Mouse (Mus musculus): ENCODE measurements around the gene Pecam1.
A peak's percentile ranks its signal among the peaks of the same experiment; 100 is the strongest.
"Not testable (repeated sequence)": the region's sequence is repeated elsewhere in the genome, so short reads cannot be mapped to it uniquely, and the experiment has no call there.

Pecam1 gene

DNA sequence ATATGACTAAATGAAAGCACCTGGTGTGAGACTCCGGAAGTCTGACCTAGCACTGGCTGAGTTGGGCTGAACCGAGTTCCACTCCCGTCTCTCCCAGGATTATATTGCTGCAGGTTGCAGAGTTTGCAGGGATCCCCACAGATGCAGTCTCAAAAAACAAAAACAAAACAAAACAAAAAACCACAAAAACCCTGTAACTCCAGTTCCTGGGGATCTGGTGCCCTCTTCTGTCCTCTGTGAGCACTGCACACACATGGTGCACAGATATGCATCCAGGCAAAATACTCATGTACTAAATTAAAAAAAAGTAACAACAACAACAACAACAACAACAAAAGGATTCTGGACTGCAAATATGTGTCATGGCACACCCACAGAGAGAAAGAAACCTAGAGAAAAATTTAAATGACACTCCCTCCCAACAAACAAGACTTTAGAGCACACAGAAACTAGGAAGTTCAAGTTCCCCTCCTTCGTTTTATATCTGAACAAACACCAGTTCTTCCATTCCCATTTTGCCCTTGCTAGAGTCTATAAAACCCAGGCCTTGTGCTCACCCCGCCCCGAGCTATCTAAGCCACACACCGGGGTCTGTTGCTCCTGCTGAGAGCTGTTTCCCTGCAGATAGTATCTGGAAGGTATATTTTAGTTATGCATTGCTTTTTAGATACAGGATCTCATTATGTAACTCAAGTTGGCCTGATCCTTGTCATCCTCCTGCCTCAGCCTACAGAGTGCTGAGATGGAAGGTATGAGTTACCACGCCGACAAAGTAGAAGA is 20.0 kb upstream of the Pecam1 start:
- DNase-seq (ENCODE audit: low spot score): no peak

DNA sequence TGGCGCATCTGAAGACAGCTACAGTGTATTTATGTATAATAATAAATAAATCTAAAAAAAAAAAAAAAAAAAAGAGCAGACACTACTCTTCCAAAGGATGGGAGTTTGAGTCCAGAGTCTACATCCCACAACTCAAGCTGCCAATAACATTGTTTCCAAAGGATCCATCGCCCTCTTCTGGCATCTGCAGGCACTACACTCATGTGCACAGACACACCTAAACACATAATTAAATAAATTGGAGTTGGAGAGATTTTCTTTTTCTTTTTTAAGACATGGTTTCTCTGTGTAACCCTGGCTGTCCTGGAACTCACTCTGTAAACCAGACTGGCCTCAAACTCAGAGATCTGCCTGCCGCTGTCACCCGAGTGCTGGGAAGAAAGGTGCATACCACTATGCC is 17.1 kb upstream of the Pecam1 start:
- DNase-seq (ENCODE audit: low spot score): no peak

DNA sequence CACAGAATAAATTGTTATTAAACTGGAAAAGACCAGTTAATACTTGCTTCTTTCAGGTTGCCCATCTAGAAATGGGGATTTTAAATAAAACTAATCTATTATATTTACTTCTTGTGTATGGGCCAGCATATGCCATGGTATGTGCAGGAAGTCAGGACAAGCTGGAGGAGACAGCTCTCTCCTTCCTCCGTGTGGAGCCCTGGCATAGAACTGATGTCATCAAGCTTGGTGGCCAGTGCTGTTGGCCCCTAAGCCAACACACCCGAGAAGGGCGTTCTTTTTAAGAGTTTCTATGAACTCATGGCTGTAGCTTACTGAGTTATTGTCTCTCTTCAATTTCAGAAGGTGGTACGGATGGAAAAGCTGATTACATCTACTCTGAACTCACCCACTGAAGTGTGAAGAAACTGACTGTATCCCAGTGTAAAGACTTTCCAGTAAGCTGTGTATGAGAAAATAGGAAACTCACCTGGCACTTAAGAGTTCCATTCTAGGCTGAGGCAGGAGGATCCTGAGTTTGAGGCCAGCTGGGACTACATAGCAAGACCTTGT is 16.3 kb upstream of the Pecam1 start:
- DNase-seq (ENCODE audit: low spot score): no peak

DNA sequence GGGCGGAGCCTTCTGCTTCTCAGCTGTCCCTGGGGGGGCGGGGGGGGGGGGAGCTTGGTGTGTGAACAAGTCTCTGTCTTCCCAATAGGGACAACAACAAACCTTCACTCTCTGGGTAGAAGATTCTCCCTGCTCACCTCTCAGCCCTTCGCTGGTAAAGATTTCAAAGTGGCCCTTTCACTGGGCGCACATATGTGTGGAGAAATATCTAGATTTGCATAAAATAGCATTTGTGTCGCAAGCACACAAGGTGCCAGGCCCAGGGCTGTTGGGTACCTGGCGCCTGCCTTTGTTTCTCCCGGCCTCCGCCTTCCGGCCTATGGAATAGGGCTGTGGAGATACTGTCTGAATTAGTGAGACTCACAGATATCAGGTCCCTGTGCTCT is 12.4 kb upstream of the Pecam1 start:
- DNase-seq (ENCODE audit: low spot score): no peak

DNA sequence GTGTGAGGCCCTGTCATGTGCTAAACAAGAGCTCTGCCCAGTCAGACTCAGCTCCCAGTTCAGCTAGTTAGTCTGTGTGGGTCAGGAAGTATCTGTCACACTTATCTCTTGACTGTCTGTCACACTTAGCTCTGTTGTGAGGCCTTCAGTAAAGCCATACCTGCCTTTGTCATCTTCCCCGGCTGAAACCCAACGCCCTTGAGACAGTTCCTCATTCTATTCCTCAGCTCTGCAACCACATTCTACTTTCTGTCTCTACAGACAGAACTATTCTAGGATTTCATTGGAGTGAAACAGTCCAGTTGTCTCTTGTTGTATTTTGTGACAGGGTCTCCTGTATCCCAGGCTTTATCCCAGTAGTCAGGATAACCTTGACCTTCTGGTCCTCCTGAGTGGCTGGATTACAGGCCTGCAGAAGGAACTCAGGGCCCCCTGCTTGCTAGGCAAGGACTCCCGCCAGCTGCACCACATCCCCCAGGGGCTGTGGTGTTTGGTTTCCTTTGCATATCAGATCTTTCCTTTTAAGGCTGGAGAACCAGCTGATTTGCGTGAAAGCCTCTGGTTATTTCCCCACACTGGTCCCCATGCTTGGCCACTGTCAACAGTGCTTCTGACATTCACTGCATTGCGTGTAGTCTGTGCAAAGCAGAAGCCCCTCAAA is 11.8 kb upstream of the Pecam1 start:
- DNase-seq (ENCODE audit: low spot score): peak; percentile 31

DNA sequence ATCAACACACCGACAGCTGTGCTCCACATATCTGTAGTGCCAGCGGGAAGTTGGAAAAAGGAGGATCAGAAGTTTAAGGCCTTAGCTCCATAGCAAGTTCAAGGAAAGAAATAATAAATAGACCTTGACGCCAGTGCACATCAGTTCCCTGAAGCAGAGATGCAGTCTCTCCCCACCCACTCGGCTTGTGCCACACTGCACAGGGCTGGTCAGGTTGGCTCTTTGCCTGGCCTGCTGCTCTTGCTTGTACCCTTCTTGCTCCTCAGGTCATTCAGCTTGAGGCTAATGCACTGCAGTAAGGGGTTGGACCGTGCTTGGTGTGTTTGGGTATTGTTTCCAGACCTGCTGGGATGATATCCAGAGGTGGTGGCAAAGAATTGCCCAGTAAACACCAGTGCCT is 10.1 kb upstream of the Pecam1 start:
- no peak for DNase-seq (ENCODE audit: low spot score)

DNA sequence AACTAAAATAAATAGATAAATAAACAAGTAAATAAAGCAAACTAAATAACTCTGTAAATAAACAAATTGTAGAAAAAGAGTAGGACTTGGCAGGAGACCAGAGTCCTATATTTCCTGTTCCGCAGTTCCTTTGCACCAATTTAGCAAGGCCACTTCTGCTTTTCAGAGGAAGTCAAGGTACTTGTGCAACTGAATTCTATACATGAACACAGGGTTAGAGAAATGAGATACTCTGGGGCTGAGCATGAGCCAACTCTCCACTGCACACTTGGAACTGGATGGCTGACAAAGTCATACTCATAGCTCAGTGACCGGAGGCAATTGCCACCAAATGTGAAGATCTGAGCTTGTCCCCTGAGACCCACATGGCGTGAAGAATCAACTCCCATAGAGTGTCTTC is 8.6 kb upstream of the Pecam1 start:
- DNase-seq (ENCODE audit: low spot score): no peak

DNA sequence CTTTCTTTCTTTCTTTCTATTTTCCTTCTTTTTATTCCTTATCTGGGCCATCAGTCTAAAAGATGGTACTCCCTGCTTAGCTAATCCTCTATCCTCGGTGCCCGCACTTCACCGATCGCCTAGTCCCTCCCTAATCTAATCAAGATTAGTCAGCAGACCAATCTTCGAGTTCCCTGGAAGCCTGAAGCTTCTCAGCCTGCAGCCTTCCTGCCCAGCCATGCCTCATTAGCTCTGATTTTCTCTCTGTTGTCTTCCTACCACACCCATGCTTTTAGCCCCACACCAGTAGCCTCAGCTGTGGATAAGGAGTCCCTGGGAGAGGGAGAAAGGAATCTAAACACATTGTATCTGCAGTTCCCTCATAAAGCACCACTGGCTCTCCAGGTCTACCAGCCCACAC is 5.2 kb upstream of the Pecam1 start:
- DNase-seq (ENCODE audit: low spot score): no peak

DNA sequence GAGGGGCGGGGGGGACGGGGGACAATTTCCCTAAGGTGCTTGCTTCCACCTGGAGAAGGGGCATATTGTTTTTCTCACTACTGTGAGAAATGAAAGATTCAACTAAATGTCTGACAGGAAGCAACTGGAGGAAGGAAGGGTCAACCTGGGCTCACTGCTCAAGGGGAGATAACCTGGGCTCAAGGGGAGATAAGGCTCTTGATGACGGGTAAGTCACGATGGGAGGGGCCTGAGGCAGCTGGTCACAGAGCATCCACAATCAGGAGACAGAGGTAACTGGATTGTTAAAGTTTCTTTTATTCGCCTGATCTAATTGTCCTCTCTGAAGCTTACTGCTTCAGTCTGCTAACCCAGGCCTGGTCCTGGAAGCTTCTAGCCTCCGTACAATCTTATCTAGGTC is 2.9 kb upstream of the Pecam1 start:
- no peak for DNase-seq (ENCODE audit: low spot score)

DNA sequence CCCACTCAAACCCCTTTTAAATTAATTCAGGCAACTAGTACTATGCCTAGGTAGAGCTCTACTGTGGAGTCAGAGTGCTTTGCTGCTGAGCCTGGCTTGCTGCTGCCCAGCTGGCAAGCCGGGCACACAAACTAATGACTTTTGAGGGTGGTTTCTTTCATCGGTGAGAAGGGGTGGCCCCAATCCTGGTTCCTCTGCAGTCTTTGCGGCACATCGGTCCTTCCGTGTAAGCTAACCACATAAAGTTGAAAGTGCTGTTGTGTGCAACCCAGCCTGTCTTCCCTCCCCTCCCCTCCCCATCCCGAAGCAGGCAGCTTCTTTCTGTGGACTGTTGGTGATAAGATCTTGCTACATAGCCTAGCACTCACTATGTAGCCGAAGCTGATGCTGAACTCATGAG is 1.7 kb upstream of the Pecam1 start:
- no peak for DNase-seq (ENCODE audit: low spot score)

DNA sequence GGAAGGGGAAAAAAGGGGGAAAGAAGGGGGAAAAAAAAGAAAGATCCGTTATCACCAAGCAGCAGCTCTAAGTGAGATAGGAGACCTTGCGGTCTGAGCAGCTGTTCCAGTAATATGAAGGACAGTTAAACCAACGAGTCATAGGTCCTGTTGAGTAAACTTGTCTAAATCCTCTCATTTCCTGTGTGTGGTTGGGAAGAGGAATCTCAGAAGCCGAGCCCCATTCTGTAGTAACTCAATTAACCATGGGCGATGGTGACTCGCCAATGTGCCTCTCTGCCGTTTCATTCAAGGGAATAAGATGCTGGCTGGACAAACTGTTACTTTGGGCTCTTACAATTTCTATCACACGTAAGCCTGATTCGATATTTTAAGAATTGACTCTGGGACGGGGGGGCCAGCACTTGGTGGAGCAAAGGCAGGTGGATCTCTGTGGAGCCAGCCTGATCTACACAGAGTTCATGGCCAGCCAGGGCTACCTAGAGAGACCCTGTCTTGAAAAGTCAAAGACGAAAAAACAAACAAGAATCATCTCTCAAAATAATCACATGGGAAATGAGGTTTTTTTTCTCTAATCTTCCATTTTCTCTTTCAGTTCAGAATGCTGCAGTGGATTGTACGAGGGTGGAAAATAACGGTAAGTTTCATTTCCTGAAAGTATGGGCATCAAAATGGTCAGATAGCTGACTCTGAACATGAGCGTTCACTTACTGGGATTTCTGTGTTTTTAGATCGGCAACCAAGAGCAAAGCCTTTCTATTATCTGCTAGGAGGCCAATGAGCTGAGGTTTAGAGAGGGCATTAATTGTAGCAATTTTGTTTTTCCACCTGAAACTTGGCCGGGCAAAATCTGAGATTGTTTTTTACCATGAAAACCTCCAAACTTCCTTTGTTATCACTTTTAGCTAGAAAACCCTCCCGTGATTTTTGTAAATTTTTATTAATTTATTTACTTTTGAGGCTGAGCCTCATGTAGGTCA is 901 bp upstream of the Pecam1 start, which contains the start of gene Milr1:
TSS of gene Milr1 (plus strand) at position 188 of the 980 bp plus-strand sequence.
- no peak for DNase-seq (ENCODE audit: low spot score)

DNA sequence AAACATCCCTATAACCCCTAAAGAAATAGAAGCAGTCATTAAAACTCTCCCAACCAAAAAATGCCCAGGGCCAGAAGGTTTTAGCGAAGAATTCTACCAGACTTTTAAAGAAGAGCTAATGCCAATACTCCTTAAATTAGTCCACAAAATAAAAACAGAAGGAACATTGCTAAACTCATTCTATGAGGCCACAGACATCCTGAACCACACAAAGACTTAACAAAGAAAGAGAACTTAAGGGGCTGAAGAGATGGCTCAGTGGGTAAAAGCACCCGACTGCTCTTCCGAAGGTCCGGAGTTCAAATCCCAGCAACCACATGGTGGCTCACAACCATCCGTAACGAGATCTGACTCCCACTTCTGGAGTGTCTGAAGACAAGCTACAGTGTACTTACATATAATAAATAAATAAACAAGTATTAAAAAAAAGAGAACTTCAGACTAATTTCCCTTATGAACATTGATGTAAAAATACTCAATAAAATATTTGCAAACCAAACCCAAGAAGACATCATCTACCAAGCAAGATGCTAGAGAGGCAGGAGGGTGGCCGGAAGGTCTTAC is 789 bp downstream of the Pecam1 start:
- DNase-seq (ENCODE audit: low spot score): not testable (repeated sequence)

DNA sequence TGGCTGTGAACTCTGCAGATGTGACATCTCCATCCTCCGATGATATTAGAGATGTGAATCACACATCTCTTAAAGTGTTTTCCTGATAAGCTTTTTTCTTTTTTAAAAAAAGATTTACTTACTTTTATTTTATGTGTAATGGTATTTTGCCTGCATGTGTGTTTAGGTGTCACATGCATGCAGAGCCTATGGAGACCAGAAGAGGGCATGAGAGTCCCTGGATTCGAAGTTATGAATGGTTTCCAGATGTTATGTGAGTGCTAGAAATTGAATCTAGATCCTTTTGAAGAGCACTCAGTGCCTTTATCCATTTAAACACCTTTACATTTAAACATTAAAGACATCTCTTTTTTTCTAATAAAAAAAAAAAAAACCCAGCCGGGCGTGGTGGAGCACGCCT is 5.5 kb downstream of the Pecam1 start:
- no peak for DNase-seq (ENCODE audit: low spot score)

DNA sequence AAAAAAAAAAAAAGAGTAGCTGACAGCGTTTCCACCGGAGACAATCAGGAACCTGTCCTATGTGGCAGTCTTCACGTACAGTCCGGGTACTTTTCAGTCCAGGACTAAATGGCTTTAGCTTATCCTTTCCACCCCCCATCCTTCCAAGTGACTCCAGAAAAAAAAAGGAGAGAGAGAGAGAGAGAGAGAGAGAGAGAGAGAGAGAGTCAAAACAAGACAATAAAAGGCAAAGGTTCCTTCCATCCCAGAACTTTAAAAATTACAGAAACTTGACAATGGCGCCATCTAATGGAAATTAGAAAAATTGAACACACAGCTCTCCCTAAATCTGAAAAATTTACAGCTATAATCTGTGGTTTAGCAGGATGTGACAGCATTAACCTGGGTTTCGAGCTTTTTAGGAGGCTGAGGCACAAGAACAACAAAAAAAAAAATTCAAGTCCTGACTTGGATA is 8.0 kb downstream of the Pecam1 start:
- no peak for DNase-seq (ENCODE audit: low spot score)

DNA sequence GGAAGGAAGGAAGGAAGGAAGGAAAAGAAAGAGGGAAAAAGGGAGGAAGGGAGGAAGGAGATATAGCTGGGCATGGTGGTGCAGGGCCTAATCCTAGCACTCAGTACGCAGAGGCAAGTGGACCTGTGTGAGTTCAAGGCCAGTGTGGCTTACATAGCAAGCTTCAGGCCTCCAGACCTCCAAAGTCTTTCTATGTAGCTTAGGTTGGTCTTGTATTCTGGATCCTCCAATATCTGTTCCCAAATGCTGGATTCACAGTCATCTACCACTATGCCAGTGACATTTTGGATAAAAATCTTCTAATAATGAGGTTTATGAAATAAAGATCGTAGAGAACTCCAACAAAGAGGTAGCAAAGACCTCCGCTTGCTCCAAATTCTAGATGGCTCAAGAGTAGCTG is 8.6 kb downstream of the Pecam1 start:
- no peak for DNase-seq (ENCODE audit: low spot score)

DNA sequence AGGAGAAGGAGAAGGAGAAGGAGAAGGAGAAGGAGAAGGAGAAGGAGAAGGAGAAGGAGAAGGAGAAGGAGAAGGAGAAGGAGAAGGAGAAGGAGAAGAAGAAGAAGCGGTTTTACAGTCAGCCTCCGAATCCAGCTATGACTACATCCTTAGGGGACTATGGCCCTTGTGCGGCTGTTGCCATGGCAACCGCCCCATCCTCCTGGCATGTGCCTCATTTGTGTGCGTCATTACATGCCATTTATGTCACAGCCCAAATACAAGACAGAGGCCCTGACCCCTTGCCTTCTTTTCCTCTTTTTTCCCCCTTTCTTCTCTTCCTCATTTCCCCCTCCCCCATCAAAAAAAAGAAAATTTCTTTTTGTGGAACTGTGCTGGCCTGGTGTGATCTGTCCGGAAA is 9.2 kb downstream of the Pecam1 start:
- DNase-seq (ENCODE audit: low spot score): peak; percentile 78

DNA sequence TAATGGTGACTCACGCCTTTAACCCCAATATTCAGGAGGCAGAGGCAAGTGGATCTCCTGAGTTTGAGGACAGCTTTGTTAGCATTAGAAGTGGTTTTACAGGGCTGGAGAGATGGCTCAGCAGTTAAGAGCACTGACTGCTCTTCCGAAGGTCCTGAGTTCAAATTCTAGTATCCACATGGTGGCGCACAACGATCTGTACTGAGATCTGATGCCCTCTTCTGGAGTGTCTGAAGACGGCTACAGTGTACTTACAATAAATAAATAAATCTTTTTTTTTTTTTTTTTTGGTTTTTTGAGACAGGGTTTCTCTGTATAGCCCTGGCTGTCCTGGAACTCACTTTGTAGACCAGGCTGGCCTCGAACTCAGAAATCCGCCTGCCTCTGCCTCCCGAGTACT is 9.7 kb downstream of the Pecam1 start:
- DNase-seq (ENCODE audit: low spot score): not testable (repeated sequence)

DNA sequence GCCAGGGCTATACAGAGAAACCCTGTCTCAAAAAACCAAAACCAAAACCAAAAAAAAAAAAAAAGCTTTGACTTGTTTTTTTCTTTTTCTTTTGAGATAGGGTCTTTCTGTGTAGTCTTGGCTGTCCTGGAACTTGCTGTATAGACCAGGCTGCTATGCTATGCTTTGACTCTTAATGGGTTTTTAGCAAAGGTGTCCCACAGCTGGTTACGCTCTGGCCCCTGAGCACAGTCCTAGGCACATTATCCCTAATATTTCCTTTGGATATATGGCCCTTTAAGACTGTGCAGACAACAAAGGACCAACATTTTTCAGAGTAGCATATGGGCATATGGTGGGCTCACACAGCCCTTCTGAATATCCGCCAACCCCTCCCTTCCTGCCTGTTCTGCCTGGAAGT is 11.3 kb downstream of the Pecam1 start:
- no peak for DNase-seq (ENCODE audit: low spot score)

DNA sequence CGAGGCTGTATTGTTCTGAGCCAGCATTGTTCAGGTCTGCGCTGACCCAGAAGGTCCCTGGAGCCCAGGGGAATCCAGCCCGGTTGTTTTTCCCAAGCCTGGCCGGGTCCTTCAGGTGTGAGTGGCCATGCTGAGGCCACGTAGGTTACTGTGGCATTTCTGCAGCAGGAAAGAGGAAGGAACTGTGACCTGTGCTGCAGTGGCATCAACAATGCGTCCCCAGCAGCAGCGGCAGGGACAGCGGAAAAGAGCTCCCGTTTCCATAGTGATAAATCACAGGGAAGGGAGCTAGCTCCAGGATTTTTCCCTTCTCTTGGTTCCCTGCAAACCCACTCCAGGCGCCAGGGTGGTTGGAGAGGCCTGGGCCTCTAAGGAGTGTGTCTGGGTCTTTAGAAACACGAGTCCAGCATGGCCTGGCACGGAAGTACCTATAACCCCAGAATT is 13.2 kb downstream of the Pecam1 start:
- DNase-seq (ENCODE audit: low spot score): peak; percentile 58

DNA sequence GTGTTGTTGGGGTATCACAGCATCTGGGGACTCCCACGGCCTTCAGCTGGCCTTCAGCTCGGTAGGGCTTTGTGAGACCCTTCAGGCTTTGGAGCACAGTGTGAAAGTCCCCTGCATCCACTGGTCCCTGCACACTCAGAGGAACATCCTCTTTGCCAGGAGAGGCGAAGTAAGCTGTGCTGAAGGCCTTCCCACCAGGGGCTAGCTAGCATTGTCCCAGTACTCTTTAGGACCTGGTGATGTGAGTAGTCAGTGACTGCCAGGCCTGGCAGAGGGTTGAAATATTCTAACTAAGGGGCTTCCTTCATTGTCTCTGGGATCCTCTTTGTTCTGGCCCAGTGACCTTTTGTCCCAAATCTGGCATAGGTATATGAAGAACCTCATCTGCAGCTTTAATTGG is 13.8 kb downstream of the Pecam1 start:
- no peak for DNase-seq (ENCODE audit: low spot score)

DNA sequence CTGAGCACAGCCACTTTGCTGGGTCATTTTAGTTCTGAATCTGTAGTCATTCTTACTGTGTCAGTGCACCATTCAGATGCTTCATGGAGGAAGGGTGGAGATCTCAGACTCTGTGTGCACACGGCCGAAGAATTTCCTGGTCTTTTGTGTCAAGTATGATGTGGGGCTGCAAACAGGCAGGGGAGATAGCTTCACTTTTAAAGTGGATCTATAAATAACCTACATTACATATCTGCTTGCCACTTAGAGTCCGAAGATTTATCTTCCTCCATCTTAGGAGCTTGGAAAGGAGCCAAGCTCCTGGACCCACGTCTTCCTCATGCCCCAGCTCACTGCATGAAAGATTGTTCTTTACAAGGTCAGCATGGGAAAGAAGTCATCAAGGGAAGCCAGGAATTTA is 19.7 kb downstream of the Pecam1 start:
- no peak for DNase-seq (ENCODE audit: low spot score)

DNA sequence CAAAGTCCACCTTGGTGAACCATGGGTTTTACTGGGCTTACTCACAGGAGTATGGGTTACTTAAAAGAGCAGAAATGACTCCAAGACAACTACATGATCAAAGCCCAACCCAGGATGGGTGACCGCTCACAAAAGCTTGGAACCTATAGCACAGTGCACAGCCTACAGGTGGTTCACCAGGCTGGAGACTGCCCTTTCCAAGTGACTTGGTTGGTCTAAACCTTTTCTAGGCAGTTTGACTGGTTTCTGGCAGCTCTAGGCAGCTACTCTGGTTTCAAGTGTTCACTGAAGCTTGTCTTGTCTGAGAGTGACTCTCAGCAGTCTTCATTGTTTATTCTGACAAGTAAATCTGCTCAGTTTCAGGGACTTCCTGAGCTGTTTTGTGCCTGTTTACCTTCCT is 20.8 kb downstream of the Pecam1 start:
- no peak for DNase-seq (ENCODE audit: low spot score)

Measured in embryo, embryonic 10 days (tissue).